Mouse (Mus musculus): ENCODE measurements at regions not wholly inside any gene's neighbourhood (a gene's known extent, or its start where the extent isn't known, plus 50 kb on each side); places are given as distances from the start of the nearest gene placed in this dataset.

GRCm38 (mm10) chr14:91027054-91027453 lies 2555.9 kb upstream of the Pcdh20 start:
- no peak for DNase-seq (ENCODE audit: low read depth, low spot score)
- Histone ChIP-seq H3K4me1 (ENCODE audit: control insufficient read depth in 2 of 2, insufficient read depth in 2 of 2, low read length in 2 of 2, poor library complexity in 1 of 2) (no peaks in the 10 kb centered on the region), H3K9me3 (ENCODE audit: control insufficient read depth, insufficient read depth, low read depth, low read length) (no peaks in the 10 kb centered on the region), H3K4me3 (ENCODE audit: insufficient read depth in 1 of 2, low read depth in 1 of 2, low read length in 2 of 2, poor library complexity in 1 of 2, severe bottlenecking in 1 of 2) (no peak overlapping the region), H3K27ac (ENCODE audit: insufficient read depth, low read depth, low read length, poor library complexity, severe bottlenecking) (no peak overlapping the region), H3K36me3 (ENCODE audit: control insufficient read depth, insufficient read depth, low read length, poor library complexity, severe bottlenecking) (no peaks in the 10 kb centered on the region), H3K9ac (ENCODE audit: insufficient read depth, low read depth, low read length, poor library complexity, severe bottlenecking) (no peak overlapping the region)
- TF ChIP-seq MAFK (IDR thresholded peaks at IDR 0.05; ENCODE audit: insufficient read depth, low read depth, low read length) (peak; percentile 95), ZNF384 (IDR thresholded peaks at IDR 0.05; ENCODE audit: low read depth, low read length) (no peak), HCFC1 (IDR thresholded peaks at IDR 0.05; ENCODE audit: borderline replicate concordance, insufficient read depth, low read length) (no peak), CHD2 (IDR thresholded peaks at IDR 0.05; ENCODE audit: low read depth, low read length) (no peak), ZC3H11A (IDR thresholded peaks at IDR 0.05; ENCODE audit: borderline replicate concordance, low read depth, low read length) (no peak)
- in situ Hi-C loops (cut with MboI; ENCODE audit: low sequenced_read_pairs in 2 of 2, unreplicated experiment in 2 of 2): no loop called here

GRCm38 (mm10) chr14:91020099-91020498 lies 2548.9 kb upstream of the Pcdh20 start:
- Histone ChIP-seq H3K9me3 (ENCODE audit: control insufficient read depth, insufficient read depth, low read depth, low read length) (no peaks in the 10 kb centered on the region), H3K9ac (ENCODE audit: insufficient read depth, low read depth, low read length, poor library complexity, severe bottlenecking) (no peak overlapping the region), H3K4me3 (ENCODE audit: insufficient read depth in 1 of 2, low read depth in 1 of 2, low read length in 2 of 2, poor library complexity in 1 of 2, severe bottlenecking in 1 of 2) (no peak overlapping the region), H3K27ac (ENCODE audit: insufficient read depth, low read depth, low read length, poor library complexity, severe bottlenecking) (no peak overlapping the region), H3K4me1 (ENCODE audit: control insufficient read depth in 2 of 2, insufficient read depth in 2 of 2, low read length in 2 of 2, poor library complexity in 1 of 2) (no peaks in the 10 kb centered on the region), H3K36me3 (ENCODE audit: control insufficient read depth, insufficient read depth, low read length, poor library complexity, severe bottlenecking) (no peaks in the 10 kb centered on the region)
- TF ChIP-seq ZC3H11A (IDR thresholded peaks at IDR 0.05; ENCODE audit: borderline replicate concordance, low read depth, low read length) (no peak), ZNF384 (IDR thresholded peaks at IDR 0.05; ENCODE audit: low read depth, low read length) (no peak), MAFK (IDR thresholded peaks at IDR 0.05; ENCODE audit: insufficient read depth, low read depth, low read length) (no peak)
- in situ Hi-C loops (cut with MboI; ENCODE audit: low sequenced_read_pairs in 2 of 2, unreplicated experiment in 2 of 2): no loop called here
- DNase-seq (ENCODE audit: low read depth, low spot score): no peak

- Histone ChIP-seq H3K9me3 (ENCODE audit: control insufficient read depth, insufficient read depth, low read depth, low read length) (no peaks in the 10 kb centered on the region), H3K4me3 (ENCODE audit: insufficient read depth in 1 of 2, low read depth in 1 of 2, low read length in 2 of 2, poor library complexity in 1 of 2, severe bottlenecking in 1 of 2) (no peak overlapping the region), H3K9ac (ENCODE audit: insufficient read depth, low read depth, low read length, poor library complexity, severe bottlenecking) (no peak overlapping the region), H3K36me3 (ENCODE audit: control insufficient read depth, insufficient read depth, low read length, poor library complexity, severe bottlenecking) (no peaks in the 10 kb centered on the region), H3K27ac (ENCODE audit: insufficient read depth, low read depth, low read length, poor library complexity, severe bottlenecking) (no peak overlapping the region), H3K4me1 (ENCODE audit: control insufficient read depth in 2 of 2, insufficient read depth in 2 of 2, low read length in 2 of 2, poor library complexity in 1 of 2) (no peaks in the 10 kb centered on the region)
- in situ Hi-C loops (cut with MboI; ENCODE audit: low sequenced_read_pairs in 2 of 2, unreplicated experiment in 2 of 2): no loop called here
- TF ChIP-seq ZC3H11A (IDR thresholded peaks at IDR 0.05; ENCODE audit: borderline replicate concordance, low read depth, low read length) (no peak), ZNF384 (IDR thresholded peaks at IDR 0.05; ENCODE audit: low read depth, low read length) (no peak), HCFC1 (IDR thresholded peaks at IDR 0.05; ENCODE audit: borderline replicate concordance, insufficient read depth, low read length) (no peak), CHD2 (IDR thresholded peaks at IDR 0.05; ENCODE audit: low read depth, low read length) (no peak), MAFK (IDR thresholded peaks at IDR 0.05; ENCODE audit: insufficient read depth, low read depth, low read length) (no peak)
- DNase-seq (ENCODE audit: low read depth, low spot score): no peak
Measured at GRCm38 (mm10) chr14:91014712-91015111, 2543.5 kb upstream of the Pcdh20 start.
